Mouse (Mus musculus) cortical plate, adult 2 months (tissue): ENCODE results near the gene Zfp644.

Experiments used
- CTCF ChIP-seq: fragments of 200-500 bp; IDR thresholded peaks from 2 replicates; pipeline ENCODE4 v1.5.1; 2011; ENCODE audit warnings: mild to moderate bottlenecking, control low read depth, low read length; ENCODE audit not compliant: insufficient read depth; ENCODE audit errors: extremely low read depth
- POLR2A ChIP-seq: fragments of 200-500 bp; IDR thresholded peaks from 2 replicates; pipeline ENCODE4 v1.6.1; 2011; ENCODE audit warnings: mild to moderate bottlenecking, low read length, control low read depth; ENCODE audit not compliant: insufficient read depth; ENCODE audit errors: extremely low read depth

GRCm38 (mm10) chr5:106589006-106589405 lies 108.1 kb downstream of the Zfp644 start:
- TF ChIP-seq CTCF (no peak), POLR2A (no peak)
